ENCODE assay signal across 12 mouse cellular contexts in genomic region chr2:96707772-96708350, GRCm38 (mm10).
DNase-seq lines count a peak whose midpoint lies in the region; ATAC-seq lines count a peak whose summit lies in the region.
"Had no signal": no experiment of that assay in that cellular context is flagged by ENCODE, and none has a peak within 500 bp of the region (broad histone marks: within the 10 kb centered on the region; RNA-seq: fewer than 3 reads in every experiment).

No protein-coding gene starts in this region.

- no peak overlapping the region for H3K4me3 ChIP-seq in midbrain, embryonic 11.5 days (ENCODE audit: low read depth, low read length)
- no peak overlapping the region for H3K4me3 ChIP-seq in midbrain, embryonic 15.5 days
- H3K4me3 ChIP-seq in embryonic facial prominence, embryonic 14.5 days (ENCODE audit: low read depth, low read length), result no peak overlapping the region
- H3K4me3 ChIP-seq: embryonic facial prominence, embryonic 15.5 days had no signal

- no peak overlapping the region for H3K27ac ChIP-seq in midbrain, embryonic 11.5 days (ENCODE audit: low read depth, low read length)
- H3K27ac ChIP-seq in midbrain, embryonic 15.5 days, result no peak overlapping the region
- H3K27ac ChIP-seq in embryonic facial prominence, embryonic 14.5 days (replicated peaks; ENCODE audit: low read depth, low read length), result no peak overlapping the region
- H3K27ac ChIP-seq: embryonic facial prominence, embryonic 15.5 days had no signal

- no peak for DNase-seq in frontal cortex, postnatal 14 days (ENCODE audit: low spot score in 2 of 2)
- DNase-seq in midbrain, embryonic 11.5 days (ENCODE audit: low spot score, missing footprints), result no peak
- DNase-seq in brain, adult 2 months (ENCODE audit: low read depth, low spot score), result peak; percentile 58
- DNase-seq in embryonic facial prominence, embryonic 14.5 days (ENCODE audit: low spot score), result peak; percentile 22
- DNase-seq in liver, result no peak
- no peak for DNase-seq in thymus, postnatal 10 days (ENCODE audit: low spot score in 2 of 2)
- DNase-seq: adrenal gland, adult 8-10 months; lung, postnatal 4 days had no signal

- H3K4me2 ChIP-seq in midbrain, embryonic 11.5 days, result no peak overlapping the region
- no peak overlapping the region for H3K4me2 ChIP-seq in midbrain, embryonic 15.5 days
- no peak overlapping the region for H3K4me2 ChIP-seq in embryonic facial prominence, embryonic 14.5 days (ENCODE audit: low read depth, low read length)
- H3K4me2 ChIP-seq: embryonic facial prominence, embryonic 15.5 days had no signal

- H3K4me1 ChIP-seq in midbrain, embryonic 11.5 days (ENCODE audit: control insufficient read depth, insufficient read depth, low read length), result no peaks in the 10 kb centered on the region
- H3K4me1 ChIP-seq in midbrain, embryonic 15.5 days, result no peaks in the 10 kb centered on the region
- no peaks in the 10 kb centered on the region for H3K4me1 ChIP-seq in embryonic facial prominence, embryonic 14.5 days (ENCODE audit: control insufficient read depth, insufficient read depth, low read length)
- H3K4me1 ChIP-seq: embryonic facial prominence, embryonic 15.5 days had no signal

- no peaks in the 10 kb centered on the region for H3K9me3 ChIP-seq in midbrain, embryonic 11.5 days (ENCODE audit: control insufficient read depth, low read length)
- H3K9me3 ChIP-seq in midbrain, embryonic 15.5 days, result no peaks in the 10 kb centered on the region
- H3K9me3 ChIP-seq in embryonic facial prominence, embryonic 14.5 days (ENCODE audit: control insufficient read depth, low read length), result no peaks in the 10 kb centered on the region
- H3K9me3 ChIP-seq: embryonic facial prominence, embryonic 15.5 days had no signal

- H3K9ac ChIP-seq in midbrain, embryonic 11.5 days (ENCODE audit: low read length), result no peak overlapping the region
- H3K9ac ChIP-seq in midbrain, embryonic 15.5 days, result no peak overlapping the region
- H3K9ac ChIP-seq in embryonic facial prominence, embryonic 14.5 days (ENCODE audit: low read depth, low read length), result no peak overlapping the region
- H3K9ac ChIP-seq: embryonic facial prominence, embryonic 15.5 days had no signal

- no peaks in the 10 kb centered on the region for H3K36me3 ChIP-seq in midbrain, embryonic 11.5 days (ENCODE audit: control insufficient read depth, insufficient read depth, low read length)
- no peaks in the 10 kb centered on the region for H3K36me3 ChIP-seq in midbrain, embryonic 15.5 days (replicated peaks)
- H3K36me3 ChIP-seq in embryonic facial prominence, embryonic 14.5 days (ENCODE audit: control insufficient read depth, insufficient read depth, low read length), result no peaks in the 10 kb centered on the region
- H3K36me3 ChIP-seq: embryonic facial prominence, embryonic 15.5 days had no signal

- 72% methylated on average over 4 of the region's 4 CpGs for WGBS in midbrain, embryonic 11.5 days
- 65% methylated on average over 4 of the region's 4 CpGs for WGBS in midbrain, embryonic 15.5 days
- 61% methylated on average over 4 of the region's 4 CpGs for WGBS in embryonic facial prominence, embryonic 14.5 days

- peak; percentile 90 for ATAC-seq in frontal cortex, adult (ENCODE audit: low TSS enrichment)
- peak; percentile 68; the same call in 1 of the 2 replicates for ATAC-seq in midbrain, embryonic 11.5 days (ENCODE audit: low FRiP score)
- ATAC-seq in midbrain, embryonic 15.5 days (replicated peaks), result no peak
- no peak for ATAC-seq in embryonic facial prominence, embryonic 14.5 days (ENCODE audit: low read depth)

- H3K27me3 ChIP-seq in midbrain, embryonic 11.5 days (ENCODE audit: control insufficient read depth, insufficient read depth, low read length), result no peaks in the 10 kb centered on the region
- no peaks in the 10 kb centered on the region for H3K27me3 ChIP-seq in midbrain, embryonic 15.5 days (replicated peaks)
- H3K27me3 ChIP-seq in embryonic facial prominence, embryonic 14.5 days (replicated peaks; ENCODE audit: control insufficient read depth, insufficient read depth, low read length), result no peaks in the 10 kb centered on the region
- H3K27me3 ChIP-seq: CH12.LX; embryonic facial prominence, embryonic 15.5 days had no signal

Comparison
In these comparisons a context has a peak if more than half of its experiments do, and no peak if none do; other contexts are left out.
1. ATAC-seq: peak in frontal cortex, adult (single experiment) and midbrain, embryonic 11.5 days (single experiment); none in midbrain, embryonic 15.5 days (single experiment) and embryonic facial prominence, embryonic 14.5 days (single experiment).
2. DNase-seq: peak in brain, adult 2 months (single experiment) and embryonic facial prominence, embryonic 14.5 days (single experiment); none in frontal cortex, postnatal 14 days (0 of 2), midbrain, embryonic 11.5 days (single experiment), liver (single experiment) and thymus, postnatal 10 days (0 of 2).